Mouse (Mus musculus) heart, adult 2 months (tissue): ENCODE results near the gene Rxra. TPM values are rescaled to one million over a fixed set of nuclear protein-coding genes. Genes with fewer than 3 reads are reported as not detected.

Experiments used
- DNase-seq, 2 experiments: peaks; one replicate each; pipeline ENCODE4 v3.0.0; 2021
- H3K27ac ChIP-seq: fragments of 200-600 bp; 2 replicates; pipeline ENCODE4 v1.8.1; 2022
- H3K27me3 ChIP-seq: fragments of 200-500 bp; 2 replicates; pipeline ENCODE4 v1.6.1; 2012; ENCODE audit warnings: mild to moderate bottlenecking, low read length, inconsistent platforms, mixed read lengths; ENCODE audit not compliant: control insufficient read depth, insufficient read depth
- H3K36me3 ChIP-seq: fragments of 200-500 bp; 2 replicates; pipeline ENCODE4 v1.6.1; 2012; ENCODE audit warnings: low read length, inconsistent platforms; ENCODE audit not compliant: control insufficient read depth, insufficient read depth
- H3K4me1 ChIP-seq: fragments of 200-500 bp; 2 replicates; pipeline ENCODE4 v1.6.1; 2011; ENCODE audit warnings: low read length; ENCODE audit not compliant: control insufficient read depth, insufficient read depth
- H3K4me3 ChIP-seq: fragments of 200-600 bp; 2 replicates; pipeline ENCODE4 v1.8.1; 2022
- H3K79me2 ChIP-seq: fragments of 200-500 bp; replicated peaks from 2 replicates; pipeline ENCODE4 v1.6.1; 2012; ENCODE audit warnings: mild to moderate bottlenecking, inconsistent platforms, low read length, moderate library complexity, mixed read lengths; ENCODE audit not compliant: control insufficient read depth, insufficient read depth
- H3K9ac ChIP-seq: fragments of 200-500 bp; 2 replicates; pipeline ENCODE4 v1.6.1; 2012; ENCODE audit warnings: low read depth, mild to moderate bottlenecking, control low read depth, inconsistent platforms, low read length, mixed read lengths
- CTCF ChIP-seq: fragments of 200-600 bp; IDR thresholded peaks from 2 replicates; pipeline ENCODE4 v1.8.1; 2022; ENCODE audit warnings: antibody characterized with exemption, mild to moderate bottlenecking, moderate library complexity
- EP300 ChIP-seq: fragments of 200-500 bp; IDR thresholded peaks from 2 replicates; pipeline ENCODE4 v1.6.1; 2011; ENCODE audit warnings: low read depth, low read length, control low read depth; ENCODE audit not compliant: insufficient read depth
- POLR2A ChIP-seq: fragments of 200-500 bp; IDR thresholded peaks from 2 replicates; pipeline ENCODE4 v1.6.1; 2011; ENCODE audit warnings: mild to moderate bottlenecking, low read depth, low read length, control low read depth; ENCODE audit not compliant: insufficient read depth
- WGBS: fragments of 180-500 bp; shearing (Covaris S2); methylation state at CpG from one replicate; pipeline ENCODE4 v1.1.7; 2018; 5-methylcytosine and 5-hydroxymethylcytosine counted together
- intact Hi-C: fragments of 180-260 bp; cut with DNase I; formaldehyde crosslinking; loops from one replicate; pipeline ENCODE4 v1.15.1; 2025
- polyA plus RNA-seq: library from polyadenylated mRNA; depleted of rRNA; stranded (reverse); fragments of >200 nt; gene quantifications from 2 replicates; pipeline ENCODE4 v1.2.3, GENCODE M21; 2012
- total RNA-seq, 2 experiments: library from RNA; stranded (reverse); gene quantifications; 2 replicates each; pipeline ENCODE4 v1.2.3; 2021

Rxra gene
- total and polyA plus RNA-seq, 3 experiments: 45.1 to 52.6 (median 52.0) TPM

DNA sequence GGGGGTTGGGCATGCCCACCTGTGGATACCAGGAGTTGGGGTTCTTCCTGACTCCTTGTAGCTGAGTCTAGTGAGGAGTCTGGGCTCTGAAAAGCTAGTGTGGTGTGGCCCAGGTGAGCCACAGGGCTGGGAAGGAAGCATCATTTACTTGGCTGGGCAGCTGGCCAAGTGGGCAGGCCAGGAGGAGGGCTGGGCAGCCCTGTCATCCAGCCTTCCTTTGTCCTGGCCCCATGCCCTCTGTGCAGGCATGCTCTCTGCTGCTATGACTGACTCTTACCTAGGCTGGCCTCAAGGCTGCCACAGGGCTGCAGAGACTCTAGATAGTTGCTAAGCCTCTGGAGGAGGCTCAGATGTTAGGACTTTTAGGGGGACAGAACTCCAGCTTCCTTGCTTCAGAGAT is 42.0 kb downstream of the Rxra start:
- Histone ChIP-seq H3K36me3 (no peaks in the 10 kb centered on the region), H3K27me3 (no peaks in the 10 kb centered on the region), H3K4me1 (peaks cover 45% of the 10 kb centered on the region), H3K27ac (no peak overlapping the region), H3K79me2 (peaks cover 22% of the 10 kb centered on the region), H3K4me3 (no peak overlapping the region), H3K9ac (no peak overlapping the region)
- intact Hi-C loops: no loop called here
- DNase-seq: peak; percentile 74 to 79
- TF ChIP-seq POLR2A: no peak
- no peak for TF ChIP-seq CTCF
- TF ChIP-seq EP300: no peak

DNA sequence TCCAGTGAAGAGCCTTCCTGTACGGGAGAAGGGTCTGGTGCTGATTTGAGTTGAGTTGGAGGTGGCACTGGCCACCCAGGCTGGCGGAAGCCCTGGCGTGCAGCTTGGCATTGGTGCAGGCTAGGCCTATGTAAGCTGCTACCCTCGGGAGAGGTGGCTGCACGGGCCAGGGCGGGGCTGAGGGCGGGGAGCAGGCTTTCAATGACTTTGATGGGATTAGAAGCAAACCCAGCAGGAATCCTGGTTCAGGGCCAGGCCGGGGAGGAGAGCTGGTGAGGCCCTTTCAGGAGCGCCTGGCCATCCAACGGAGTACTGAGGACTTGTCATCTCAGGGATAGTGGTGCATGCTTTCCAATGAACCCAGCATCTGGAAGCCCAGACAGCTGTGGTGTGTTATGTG is 43.4 kb downstream of the Rxra start:
- H3K27ac ChIP-seq: no peak overlapping the region
- DNase-seq: peak in 1 of 2 experiments; percentile 23
- no peak overlapping the region for H3K4me3 ChIP-seq
- WGBS: 64% methylated on average over 10 of the region's 10 CpGs
- intact Hi-C loops: no loop called here
- TF ChIP-seq POLR2A: no peak
- no peak for TF ChIP-seq CTCF
- TF ChIP-seq EP300: no peak
- peaks cover 21% of the 10 kb centered on the region for H3K79me2 ChIP-seq
- H3K4me1 ChIP-seq: peaks cover 40% of the 10 kb centered on the region
- H3K36me3 ChIP-seq: no peaks in the 10 kb centered on the region
- no peak overlapping the region for H3K9ac ChIP-seq
- H3K27me3 ChIP-seq: no peaks in the 10 kb centered on the region

DNA sequence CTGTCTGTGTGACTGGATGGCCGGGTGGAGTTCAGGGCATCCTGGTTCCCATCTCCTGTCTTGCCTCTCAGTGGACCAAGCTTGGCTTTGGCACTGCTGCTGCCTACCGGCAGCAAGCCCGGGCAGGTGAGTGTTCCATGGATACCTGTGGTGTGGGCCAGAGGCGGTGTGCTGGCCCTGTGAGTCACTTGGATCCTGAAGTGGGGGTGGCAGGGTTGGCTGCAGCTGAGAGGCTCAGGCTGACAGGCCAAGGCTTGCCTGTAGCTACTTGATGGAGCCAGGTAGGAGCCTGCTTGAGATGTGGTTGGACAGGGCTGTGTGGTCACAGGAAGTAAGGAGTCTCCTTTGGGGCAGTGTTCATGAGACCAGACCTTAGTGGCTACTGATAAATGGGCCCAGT is 45.4 kb downstream of the Rxra start:
- no peak for TF ChIP-seq POLR2A
- TF ChIP-seq EP300: no peak
- no peak for TF ChIP-seq CTCF
- H3K36me3 ChIP-seq: no peaks in the 10 kb centered on the region
- peaks cover 23% of the 10 kb centered on the region for H3K79me2 ChIP-seq
- no peak overlapping the region for H3K4me3 ChIP-seq
- H3K27me3 ChIP-seq: no peaks in the 10 kb centered on the region
- DNase-seq: no peak
- peaks cover 27% of the 10 kb centered on the region for H3K4me1 ChIP-seq
- H3K27ac ChIP-seq: no peak overlapping the region
- intact Hi-C loops: no loop called here
- no peak overlapping the region for H3K9ac ChIP-seq
- WGBS: 94% methylated on average over 4 of the region's 4 CpGs

GRCm38 (mm10) chr2:27724729-27725316 is 48.6 kb downstream of the Rxra start:
- no peak overlapping the region for H3K4me3 ChIP-seq
- H3K9ac ChIP-seq: no peak overlapping the region
- DNase-seq: no peak
- no peaks in the 10 kb centered on the region; the same call in 1 of the 2 replicates for H3K36me3 ChIP-seq
- H3K4me1 ChIP-seq: peaks cover 29% of the 10 kb centered on the region
- TF ChIP-seq POLR2A: no peak
- no peak for TF ChIP-seq EP300
- TF ChIP-seq CTCF: no peak
- 86% methylated on average over 9 of the region's 9 CpGs for WGBS
- intact Hi-C loops: no loop called here
- no peak overlapping the region for H3K27ac ChIP-seq
- H3K27me3 ChIP-seq: no peaks in the 10 kb centered on the region
- peaks cover 28% of the 10 kb centered on the region for H3K79me2 ChIP-seq

DNA sequence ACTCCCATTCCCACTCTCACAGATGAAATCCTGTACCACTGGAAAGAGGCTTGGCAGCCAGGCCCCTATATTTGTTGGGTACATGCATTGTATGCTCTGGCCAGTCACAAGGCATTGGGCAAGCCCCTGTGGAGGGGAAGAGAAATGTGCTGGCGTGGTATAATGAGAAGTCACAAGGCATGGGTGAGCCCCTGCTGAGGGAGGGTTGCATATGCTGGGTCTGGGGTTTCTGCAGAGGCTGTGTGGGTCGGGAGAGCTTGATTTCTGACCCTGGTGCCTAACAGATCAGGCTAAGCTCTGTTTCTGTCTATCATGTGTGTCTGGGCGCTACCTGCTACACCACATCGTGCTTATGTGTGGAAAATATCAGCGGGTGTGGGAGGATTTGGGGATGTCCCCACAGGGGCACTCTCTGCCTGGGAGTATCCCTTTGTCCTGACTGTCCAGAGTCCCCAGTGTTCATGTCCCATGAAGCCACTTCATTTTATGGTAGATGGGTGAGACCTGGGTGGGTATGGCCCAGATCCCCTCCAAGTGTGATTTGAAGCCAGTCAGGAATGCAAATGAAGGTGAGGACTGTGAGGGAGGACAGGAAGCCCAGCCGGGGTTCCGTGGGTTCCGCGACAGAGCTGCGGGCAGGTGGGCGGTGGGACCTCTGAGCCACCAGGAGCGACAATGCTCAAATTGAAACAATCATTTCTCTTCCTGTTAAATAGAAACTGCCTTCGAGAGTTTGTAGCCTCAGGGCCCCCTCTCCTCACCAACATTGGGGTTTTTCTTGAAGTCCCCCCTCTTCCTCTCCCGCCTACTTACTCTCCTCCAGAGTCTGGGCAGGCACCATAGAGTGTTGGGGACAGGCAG is 52.0 kb downstream of the Rxra start:
- Histone ChIP-seq H3K36me3 (no peaks in the 10 kb centered on the region; the same call in 1 of the 2 replicates), H3K27ac (no peak overlapping the region), H3K79me2 (peaks cover 18% of the 10 kb centered on the region), H3K4me1 (peaks cover 37% of the 10 kb centered on the region), H3K9ac (no peak overlapping the region), H3K4me3 (no peak overlapping the region), H3K27me3 (no peaks in the 10 kb centered on the region)
- WGBS: 63% methylated on average over 14 of the region's 14 CpGs
- DNase-seq: no peak
- no peak for TF ChIP-seq CTCF
- intact Hi-C loops: no loop called here

DNA sequence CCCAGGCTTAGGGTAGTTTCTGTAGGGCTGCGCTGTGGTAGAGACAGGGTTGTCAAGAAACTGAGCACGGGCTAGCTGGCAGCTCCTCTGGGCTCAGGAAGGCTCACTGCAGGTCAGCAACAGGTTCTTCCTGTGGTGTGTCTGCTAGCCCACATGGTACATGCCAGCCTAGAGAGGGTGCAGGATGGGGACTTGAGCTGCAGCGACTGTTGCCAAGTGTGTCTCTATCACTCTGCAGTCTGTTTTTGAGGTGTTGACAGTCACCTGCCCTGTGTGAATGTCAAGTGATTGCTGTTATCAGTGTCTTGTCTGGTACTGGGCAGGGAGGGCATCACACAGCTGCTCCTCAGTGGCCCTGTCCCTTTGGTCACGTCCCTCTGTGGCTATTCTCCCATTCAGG is 52.8 kb downstream of the Rxra start:
- intact Hi-C loops: no loop called here
- Histone ChIP-seq H3K4me3 (no peak overlapping the region), H3K27me3 (no peaks in the 10 kb centered on the region), H3K79me2 (peaks cover 18% of the 10 kb centered on the region), H3K27ac (no peak overlapping the region), H3K4me1 (peaks cover 41% of the 10 kb centered on the region), H3K36me3 (no peaks in the 10 kb centered on the region; the same call in 1 of the 2 replicates), H3K9ac (no peak overlapping the region)
- DNase-seq: peak in 1 of 2 experiments; percentile 30
- TF ChIP-seq EP300: peak; percentile 80
- no peak for TF ChIP-seq POLR2A
- TF ChIP-seq CTCF: no peak
- WGBS: 46% methylated on average over 4 of the region's 4 CpGs
